Mouse (Mus musculus) bone marrow, adult 2 months (tissue): ENCODE results near the gene Bdh1. TPM values are rescaled to one million over a fixed set of nuclear protein-coding genes. Genes with fewer than 3 reads are reported as not detected.
A peak's percentile ranks its signal among the peaks of the same experiment; 100 is the strongest.
"Not testable (repeated sequence)": the region's sequence is repeated elsewhere in the genome, so short reads cannot be mapped to it uniquely, and the experiment has no call there.

ENCODE experiments used
- H3K27ac ChIP-seq: fragments of 200-500 bp; 2 replicates; pipeline ENCODE4 v1.5.1; 2012; ENCODE audit warnings: low read depth, mild to moderate bottlenecking, control low read depth, inconsistent platforms, low read length; ENCODE audit not compliant: control insufficient read depth, poor library complexity, insufficient read depth
- H3K4me1 ChIP-seq: fragments of 200-500 bp; 2 replicates; pipeline ENCODE4 v1.6.1; 2011; ENCODE audit warnings: low read length; ENCODE audit not compliant: control insufficient read depth, insufficient read depth
- H3K4me3 ChIP-seq: fragments of 200-500 bp; replicated peaks from 2 replicates; pipeline ENCODE3; 2011; ENCODE audit warnings: mild to moderate bottlenecking, low read depth, low read length, control low read depth; ENCODE audit not compliant: control insufficient read depth
- CTCF ChIP-seq: fragments of 200-500 bp; IDR thresholded peaks from 2 replicates; pipeline ENCODE4 v1.5.1; 2011; ENCODE audit warnings: low read length, control low read depth; ENCODE audit not compliant: control insufficient read depth, insufficient read depth
- POLR2A ChIP-seq: fragments of 200-500 bp; IDR thresholded peaks from 2 replicates; pipeline ENCODE4 v1.6.1; 2011; ENCODE audit warnings: low read depth, mild to moderate bottlenecking, control low read depth, low read length, borderline replicate concordance; ENCODE audit not compliant: control insufficient read depth
- WGBS: fragments of 180-500 bp; shearing (Covaris S2); methylation state at CpG from one replicate; pipeline ENCODE4 v1.1.7; 2018; 5-methylcytosine and 5-hydroxymethylcytosine counted together
- polyA plus RNA-seq: library from polyadenylated mRNA; stranded (reverse); fragments of >200 nt; gene quantifications from 2 replicates; pipeline ENCODE4 v1.2.4, GENCODE M21; 2011; ENCODE audit warnings: low replicate concordance; ENCODE audit not compliant: missing spikeins, insufficient read depth, insufficient read length

The Bdh1 gene
- polyA plus RNA-seq, 1 experiment, result 8.1 TPM

- TF ChIP-seq CTCF (peak; percentile 21; the same call in 1 of the 2 replicates), POLR2A (no peak)
- Histone ChIP-seq H3K4me1 (no peaks in the 10 kb centered on the region), H3K27ac (no peak overlapping the region), H3K4me3 (no peak overlapping the region)
- WGBS, result 68% methylated on average over 4 of the region's 4 CpGs
Observed at GRCm38 (mm10) chr16:31465630-31466029, 43.5 kb downstream of the Bdh1 start.

GRCm38 (mm10) chr16:31466106-31466505, 44.0 kb downstream of the Bdh1 start:
- Histone ChIP-seq H3K4me1 (no peaks in the 10 kb centered on the region), H3K27ac (no peak overlapping the region), H3K4me3 (no peak overlapping the region)
- no peak for TF ChIP-seq CTCF
- 83% methylated on average over 5 of the region's 5 CpGs for WGBS

GRCm38 (mm10) chr16:31470819-31471218, 48.7 kb downstream of the Bdh1 start:
- H3K4me1 ChIP-seq, H3K4me3 ChIP-seq, H3K27ac ChIP-seq: not testable (repeated sequence)
- 88% methylated on average over 4 of the region's 4 CpGs for WGBS

GRCm38 (mm10) chr16:31471994-31472393, 49.9 kb downstream of the Bdh1 start:
- TF ChIP-seq CTCF, result no peak
- TF ChIP-seq POLR2A, result no peak
- WGBS, result 49% methylated on average over 5 of the region's 5 CpGs
- H3K4me3 ChIP-seq, result no peak overlapping the region
- no peaks in the 10 kb centered on the region; the same call in 1 of the 2 replicates for H3K4me1 ChIP-seq
- H3K27ac ChIP-seq, result no peak overlapping the region

- no peak for TF ChIP-seq CTCF
- TF ChIP-seq POLR2A, result no peak
- WGBS, result 91% methylated on average over 1 of the region's 1 CpGs
Observed at GRCm38 (mm10) chr16:31473226-31473625, 51.1 kb downstream of the Bdh1 start.

GRCm38 (mm10) chr16:31475123-31475968, 53.3 kb downstream of the Bdh1 start:
- Histone ChIP-seq H3K4me1 (no peaks in the 10 kb centered on the region; the same call in 1 of the 2 replicates), H3K27ac (no peak overlapping the region), H3K4me3 (no peak overlapping the region)
- 67% methylated on average over 9 of the region's 9 CpGs for whole genome bisulfite sequencing
- TF ChIP-seq POLR2A (no peak), CTCF (no peak)

More at GRCm38 (mm10) chr16:31473226-31473625, 51.1 kb downstream of the Bdh1 start:
- no peak overlapping the region for H3K27ac ChIP-seq
- no peak overlapping the region for H3K4me3 ChIP-seq
- no peaks in the 10 kb centered on the region; the same call in 1 of the 2 replicates for H3K4me1 ChIP-seq

GRCm38 (mm10) chr16:31476872-31477603, 55.0 kb downstream of the Bdh1 start:
- 69% methylated on average over 7 of the region's 7 CpGs for WGBS
- no peak overlapping the region for H3K27ac ChIP-seq
- no peaks in the 10 kb centered on the region; the same call in 1 of the 2 replicates for H3K4me1 ChIP-seq
- TF ChIP-seq POLR2A (no peak), CTCF (no peak)
- no peak overlapping the region for H3K4me3 ChIP-seq

GRCm38 (mm10) chr16:31485336-31485735, 63.3 kb downstream of the Bdh1 start:
- no peaks in the 10 kb centered on the region for H3K4me1 ChIP-seq
- 80% methylated on average over 5 of the region's 5 CpGs for WGBS
- H3K4me3 ChIP-seq, result no peak overlapping the region
- no peak for TF ChIP-seq POLR2A
- TF ChIP-seq CTCF, result no peak
- H3K27ac ChIP-seq, result no peak overlapping the region
